Mouse (Mus musculus): ENCODE measurements around the gene B3galt2.

B3galt2 gene

DNA sequence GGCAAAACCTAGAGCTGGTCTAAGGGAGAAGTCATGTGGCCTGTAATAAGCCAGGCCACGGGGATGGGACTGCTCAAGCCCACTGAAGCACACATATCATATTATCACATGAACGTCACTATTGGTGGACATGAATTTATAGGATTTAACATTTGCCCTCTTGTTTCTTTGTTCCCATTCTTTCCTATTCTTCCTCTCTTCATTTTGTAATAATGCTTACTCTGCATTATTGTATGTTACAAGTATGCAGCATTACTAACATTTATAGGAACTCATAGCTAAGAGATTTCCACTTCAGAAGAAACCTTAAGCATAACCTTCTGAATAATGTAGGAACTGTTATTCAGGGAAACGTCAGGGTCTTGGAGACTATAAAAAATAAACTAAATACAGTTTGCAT is 44.4 kb downstream of the B3galt2 start:
- in situ Hi-C loops (cut with MboI; ENCODE audit: low pct_unique_long_range_greater_than_20kb in 1 of 2, low sequenced_read_pairs in 2 of 2, unreplicated experiment in 1 of 2) = no loop called here

DNA sequence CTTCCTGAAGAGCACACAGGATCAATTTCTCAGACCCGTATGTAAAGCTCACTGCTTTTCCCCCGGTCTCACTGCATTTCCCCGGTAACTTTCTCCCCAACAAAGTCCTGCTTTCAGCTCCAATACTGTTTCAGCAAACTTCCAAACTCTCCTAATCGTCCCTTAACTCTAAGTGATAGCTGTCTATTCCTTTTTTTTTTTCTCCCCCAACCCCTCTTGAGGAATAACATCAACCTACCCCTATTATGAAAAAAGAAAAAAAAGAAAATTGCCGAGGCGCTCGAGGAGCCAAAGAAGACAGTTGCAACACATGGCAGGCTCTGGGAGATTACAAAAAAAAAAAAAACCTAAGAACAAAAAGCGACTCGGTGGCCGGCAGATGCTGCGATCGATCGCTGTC is 61.3 kb downstream of the B3galt2 start:
- in situ Hi-C loops (cut with MboI; ENCODE audit: low pct_unique_long_range_greater_than_20kb in 1 of 2, low sequenced_read_pairs in 2 of 2, unreplicated experiment in 1 of 2) = no loop called here

- in situ Hi-C loops (cut with MboI; ENCODE audit: low pct_unique_long_range_greater_than_20kb in 1 of 2, low sequenced_read_pairs in 2 of 2, unreplicated experiment in 1 of 2) = no loop called here
Measured at GRCm38 (mm10) chr1:143702141-143702740, 61.8 kb downstream of the B3galt2 start.

GRCm38 (mm10) chr1:143702741-143703262 is 62.3 kb downstream of the B3galt2 start, which contains the start of gene Cdc73:
Gene Cdc73 (minus strand): TSS chr1:143702893.
- in situ Hi-C loops (cut with MboI; ENCODE audit: low pct_unique_long_range_greater_than_20kb in 1 of 2, low sequenced_read_pairs in 2 of 2, unreplicated experiment in 1 of 2) = no loop called here
